Mouse (Mus musculus) right cerebral cortex, postnatal 14 days (tissue): ENCODE data around the gene Hoxb5.

ENCODE experiments used
- DNase-seq: peaks from one replicate; pipeline ENCODE4 v3.0.0; 2022

The Hoxb5 gene

GRCm38 (mm10) chr11:96304381-96305195 lies 1.5 kb downstream of the Hoxb5 start:
- no peak for DNase-seq

GRCm38 (mm10) chr11:96305505-96306182 lies 2.5 kb downstream of the Hoxb5 start:
- no peak for DNase-seq

GRCm38 (mm10) chr11:96306183-96306907 lies 3.2 kb downstream of the Hoxb5 start:
- no peak for DNase-seq

GRCm38 (mm10) chr11:96306908-96307269 lies 3.8 kb downstream of the Hoxb5 start:
- DNase-seq = no peak

GRCm38 (mm10) chr11:96308763-96309162 lies 5.6 kb downstream of the Hoxb5 start:
- no peak for DNase-seq

- no peak for DNase-seq
Measured at GRCm38 (mm10) chr11:96309288-96309687, 6.2 kb downstream of the Hoxb5 start.

- DNase-seq = no peak
Measured at GRCm38 (mm10) chr11:96310183-96310938, 7.2 kb downstream of the Hoxb5 start.

- DNase-seq = no peak
Measured at GRCm38 (mm10) chr11:96311097-96311496, 8.0 kb downstream of the Hoxb5 start.

- no peak for DNase-seq
Measured at GRCm38 (mm10) chr11:96311520-96312417, 8.6 kb downstream of the Hoxb5 start.

GRCm38 (mm10) chr11:96313134-96313533 lies 10.0 kb downstream of the Hoxb5 start:
- no peak for DNase-seq

- DNase-seq = no peak
Measured at GRCm38 (mm10) chr11:96313806-96314428, 10.8 kb downstream of the Hoxb5 start.

- no peak for DNase-seq
Measured at GRCm38 (mm10) chr11:96314671-96315343, 11.7 kb downstream of the Hoxb5 start.

- DNase-seq = no peak
Measured at GRCm38 (mm10) chr11:96315344-96315681, 12.2 kb downstream of the Hoxb5 start.

- no peak for DNase-seq
Measured at GRCm38 (mm10) chr11:96316696-96317607, 13.8 kb downstream of the Hoxb5 start.

GRCm38 (mm10) chr11:96317608-96318367 lies 14.7 kb downstream of the Hoxb5 start, which contains the start of gene Hoxb4:
Hoxb4 (plus strand) TSS chr11:96318267.
- DNase-seq = no peak

GRCm38 (mm10) chr11:96318368-96319070 lies 15.4 kb downstream of the Hoxb5 start:
- no peak for DNase-seq

- no peak for DNase-seq
Measured at GRCm38 (mm10) chr11:96319071-96319902, 16.2 kb downstream of the Hoxb5 start.
